Mouse (Mus musculus): ENCODE measurements around the gene Atp2b1. TPM values are rescaled to one million over a fixed set of nuclear protein-coding genes. Genes with fewer than 3 reads are reported as not detected.

Atp2b1 gene
- polyA plus RNA-seq, 1 experiment: 36.2 TPM

DNA sequence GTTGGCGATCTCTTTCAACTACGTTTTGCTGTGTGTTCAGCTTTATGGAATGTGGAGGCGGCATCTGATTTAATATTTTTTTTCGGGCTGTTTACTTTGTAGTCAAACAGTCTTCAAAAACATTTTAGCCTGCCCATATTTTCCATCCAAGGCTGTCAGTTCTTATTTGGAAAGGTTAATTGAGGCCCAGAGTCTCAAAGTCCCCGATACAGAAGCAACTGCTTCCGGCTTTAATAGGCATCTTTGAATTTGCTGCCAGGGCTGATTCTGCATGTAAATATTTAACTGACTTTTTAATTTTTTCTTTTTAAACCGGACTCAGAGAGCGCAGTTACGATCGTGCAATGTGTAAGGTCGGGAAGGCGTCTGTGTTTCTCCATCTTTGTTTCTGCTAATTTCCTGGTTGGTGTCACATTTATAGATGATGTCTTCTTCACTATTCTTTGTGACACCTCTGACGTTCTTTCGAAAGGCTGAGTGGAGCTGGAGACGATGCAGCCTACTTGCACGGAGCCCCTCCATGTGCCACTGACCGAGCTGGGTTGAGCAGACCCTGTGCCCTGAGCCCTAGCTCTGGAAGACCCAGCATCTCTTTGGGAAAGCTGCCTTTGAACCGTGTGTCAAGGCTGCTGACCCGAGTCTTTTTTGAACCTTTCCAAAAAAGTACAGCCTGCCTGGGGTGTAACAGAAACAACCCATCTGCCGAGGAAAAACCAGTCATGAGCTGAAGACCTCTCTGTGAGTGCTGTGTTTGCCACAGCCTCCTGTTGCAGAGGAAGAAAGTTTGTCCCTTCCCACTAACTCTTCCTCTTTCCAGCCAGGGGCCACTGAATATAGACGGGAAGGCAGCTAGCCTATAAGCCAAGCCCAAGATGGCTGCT lies 123.2 kb downstream of the Atp2b1 start:
- H3K4me3 ChIP-seq: no peak overlapping the region
- H3K36me3 ChIP-seq (ENCODE audit: control insufficient read depth, insufficient read depth): no peaks in the 10 kb centered on the region
- no peak overlapping the region for H3K4me2 ChIP-seq (ENCODE audit: low read depth)
- TF ChIP-seq MYOD1 (IDR thresholded peaks at IDR 0.05; ENCODE audit: control insufficient read depth in 1 of 3, insufficient read length in 2 of 3, low read depth in 2 of 3) (no peak), E2F4 (IDR thresholded peaks at IDR 0.05; ENCODE audit: insufficient read depth) (no peak), CEBPB (IDR thresholded peaks at IDR 0.05; ENCODE audit: insufficient read depth, poor library complexity, severe bottlenecking) (no peak), TCF3 (IDR thresholded peaks at IDR 0.05; ENCODE audit: insufficient read length, low read depth) (no peak), TCF12 (IDR thresholded peaks at IDR 0.05; ENCODE audit: insufficient read depth, poor library complexity, severe bottlenecking) (no peak), USF1 (IDR thresholded peaks at IDR 0.05; ENCODE audit: low read depth) (no peak), REST (IDR thresholded peaks at IDR 0.05; ENCODE audit: insufficient read depth, insufficient read length) (no peak), POLR2A (IDR thresholded peaks at IDR 0.05; ENCODE audit: insufficient read length, low read depth) (no peak), POLR2AphosphoS2 (IDR thresholded peaks at IDR 0.05; ENCODE audit: insufficient read length, low read depth) (no peak), SRF (IDR thresholded peaks at IDR 0.05; ENCODE audit: control insufficient read depth, insufficient read length, low read depth) (no peak), MYOG (IDR thresholded peaks at IDR 0.05; ENCODE audit: control insufficient read depth in 1 of 3, insufficient read depth in 1 of 3, insufficient read length in 2 of 3, low read depth in 2 of 3) (no peak), MAX (IDR thresholded peaks at IDR 0.05; ENCODE audit: low read depth) (no peak)
- H3K27me3 ChIP-seq (ENCODE audit: control insufficient read depth, insufficient read depth, insufficient read length): no peaks in the 10 kb centered on the region
- H3K79me2 ChIP-seq (ENCODE audit: control insufficient read depth, insufficient read depth): no peaks in the 10 kb centered on the region
- H3ac ChIP-seq (ENCODE audit: control insufficient read depth, insufficient read length): no peak overlapping the region

DNA sequence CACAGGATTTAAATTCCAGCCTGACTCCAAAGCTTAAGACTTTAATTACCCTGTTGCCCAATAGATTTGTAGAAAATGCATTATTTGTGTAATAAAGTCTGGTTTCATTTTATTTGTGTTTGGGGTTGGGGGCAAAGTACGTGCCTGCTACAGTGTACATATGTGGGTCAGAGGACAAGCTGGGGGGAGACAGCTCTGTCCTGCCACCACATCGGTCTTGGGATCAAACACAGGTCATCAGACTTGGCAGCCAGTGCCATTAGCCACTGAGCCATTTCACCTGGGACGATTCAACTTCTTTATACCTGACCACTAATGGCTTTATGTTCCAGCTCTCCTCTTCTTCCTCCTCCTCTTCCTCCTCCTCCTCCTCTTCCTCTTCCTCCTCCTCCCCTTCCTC lies 124.7 kb downstream of the Atp2b1 start:
- no peaks in the 10 kb centered on the region for H3K79me2 ChIP-seq (ENCODE audit: control insufficient read depth, insufficient read depth)
- H3K4me3 ChIP-seq: no peak overlapping the region
- H3K4me2 ChIP-seq (ENCODE audit: low read depth): no peak overlapping the region
- no peaks in the 10 kb centered on the region for H3K36me3 ChIP-seq (ENCODE audit: control insufficient read depth, insufficient read depth)
- no peak for TF ChIP-seq MYOD1 (IDR thresholded peaks at IDR 0.05; ENCODE audit: control insufficient read depth in 1 of 3, insufficient read length in 2 of 3, low read depth in 2 of 3)
- no peak for TF ChIP-seq CEBPB (IDR thresholded peaks at IDR 0.05; ENCODE audit: insufficient read depth, poor library complexity, severe bottlenecking)
- no peak for TF ChIP-seq REST (IDR thresholded peaks at IDR 0.05; ENCODE audit: insufficient read depth, insufficient read length)
- no peak for TF ChIP-seq SRF (IDR thresholded peaks at IDR 0.05; ENCODE audit: control insufficient read depth, insufficient read length, low read depth)
- TF ChIP-seq POLR2AphosphoS2 (IDR thresholded peaks at IDR 0.05; ENCODE audit: insufficient read length, low read depth): no peak
- TF ChIP-seq TCF3 (IDR thresholded peaks at IDR 0.05; ENCODE audit: insufficient read length, low read depth): no peak
- TF ChIP-seq USF1 (IDR thresholded peaks at IDR 0.05; ENCODE audit: low read depth): no peak
- no peak for TF ChIP-seq TCF12 (IDR thresholded peaks at IDR 0.05; ENCODE audit: insufficient read depth, poor library complexity, severe bottlenecking)
- no peak for TF ChIP-seq E2F4 (IDR thresholded peaks at IDR 0.05; ENCODE audit: insufficient read depth)
- no peak for TF ChIP-seq MAX (IDR thresholded peaks at IDR 0.05; ENCODE audit: low read depth)
- no peak for TF ChIP-seq MYOG (IDR thresholded peaks at IDR 0.05; ENCODE audit: control insufficient read depth in 1 of 3, insufficient read depth in 1 of 3, insufficient read length in 2 of 3, low read depth in 2 of 3)
- no peak for TF ChIP-seq POLR2A (IDR thresholded peaks at IDR 0.05; ENCODE audit: insufficient read length, low read depth)
- no peaks in the 10 kb centered on the region for H3K27me3 ChIP-seq (ENCODE audit: control insufficient read depth, insufficient read depth, insufficient read length)
- no peak overlapping the region for H3ac ChIP-seq (ENCODE audit: control insufficient read depth, insufficient read length)

DNA sequence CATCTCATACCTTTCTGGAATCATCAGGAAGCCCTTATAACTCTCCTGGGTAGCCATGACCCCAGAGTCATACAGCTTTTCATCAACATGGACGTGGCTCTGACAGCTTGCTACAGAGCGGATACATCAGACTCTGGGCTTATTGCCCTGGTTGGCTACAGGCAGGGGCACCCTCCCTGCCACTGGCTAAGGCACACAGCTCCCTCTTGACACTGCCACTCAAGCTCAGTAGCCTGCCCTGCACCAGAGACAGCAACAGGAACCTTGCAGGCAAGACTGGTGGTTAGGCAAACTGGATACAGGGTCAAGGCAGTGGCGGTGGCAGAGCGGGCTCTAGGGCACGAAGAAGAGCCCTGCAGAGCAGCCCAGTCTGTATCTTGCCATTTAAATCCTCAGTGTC lies 126.0 kb downstream of the Atp2b1 start:
- TF ChIP-seq E2F4 (IDR thresholded peaks at IDR 0.05; ENCODE audit: insufficient read depth) (no peak), REST (IDR thresholded peaks at IDR 0.05; ENCODE audit: insufficient read depth, insufficient read length) (no peak), CEBPB (IDR thresholded peaks at IDR 0.05; ENCODE audit: insufficient read depth, poor library complexity, severe bottlenecking) (no peak), USF1 (IDR thresholded peaks at IDR 0.05; ENCODE audit: low read depth) (no peak), MAX (IDR thresholded peaks at IDR 0.05; ENCODE audit: low read depth) (no peak), TCF3 (IDR thresholded peaks at IDR 0.05; ENCODE audit: insufficient read length, low read depth) (no peak), TCF12 (IDR thresholded peaks at IDR 0.05; ENCODE audit: insufficient read depth, poor library complexity, severe bottlenecking) (no peak), MYOD1 (IDR thresholded peaks at IDR 0.05; ENCODE audit: control insufficient read depth in 1 of 3, insufficient read length in 2 of 3, low read depth in 2 of 3) (no peak), POLR2AphosphoS2 (IDR thresholded peaks at IDR 0.05; ENCODE audit: insufficient read length, low read depth) (no peak), POLR2A (IDR thresholded peaks at IDR 0.05; ENCODE audit: insufficient read length, low read depth) (no peak), MYOG (IDR thresholded peaks at IDR 0.05; ENCODE audit: control insufficient read depth in 1 of 3, insufficient read depth in 1 of 3, insufficient read length in 2 of 3, low read depth in 2 of 3) (no peak)
- H3K4me3 ChIP-seq: no peak overlapping the region
- H3ac ChIP-seq (ENCODE audit: control insufficient read depth, insufficient read length): no peak overlapping the region
- no peaks in the 10 kb centered on the region for H3K79me2 ChIP-seq (ENCODE audit: control insufficient read depth, insufficient read depth)
- H3K4me2 ChIP-seq (ENCODE audit: low read depth): no peak overlapping the region
- no peaks in the 10 kb centered on the region for H3K27me3 ChIP-seq (ENCODE audit: control insufficient read depth, insufficient read depth, insufficient read length)
- H3K36me3 ChIP-seq (ENCODE audit: control insufficient read depth, insufficient read depth): no peaks in the 10 kb centered on the region

DNA sequence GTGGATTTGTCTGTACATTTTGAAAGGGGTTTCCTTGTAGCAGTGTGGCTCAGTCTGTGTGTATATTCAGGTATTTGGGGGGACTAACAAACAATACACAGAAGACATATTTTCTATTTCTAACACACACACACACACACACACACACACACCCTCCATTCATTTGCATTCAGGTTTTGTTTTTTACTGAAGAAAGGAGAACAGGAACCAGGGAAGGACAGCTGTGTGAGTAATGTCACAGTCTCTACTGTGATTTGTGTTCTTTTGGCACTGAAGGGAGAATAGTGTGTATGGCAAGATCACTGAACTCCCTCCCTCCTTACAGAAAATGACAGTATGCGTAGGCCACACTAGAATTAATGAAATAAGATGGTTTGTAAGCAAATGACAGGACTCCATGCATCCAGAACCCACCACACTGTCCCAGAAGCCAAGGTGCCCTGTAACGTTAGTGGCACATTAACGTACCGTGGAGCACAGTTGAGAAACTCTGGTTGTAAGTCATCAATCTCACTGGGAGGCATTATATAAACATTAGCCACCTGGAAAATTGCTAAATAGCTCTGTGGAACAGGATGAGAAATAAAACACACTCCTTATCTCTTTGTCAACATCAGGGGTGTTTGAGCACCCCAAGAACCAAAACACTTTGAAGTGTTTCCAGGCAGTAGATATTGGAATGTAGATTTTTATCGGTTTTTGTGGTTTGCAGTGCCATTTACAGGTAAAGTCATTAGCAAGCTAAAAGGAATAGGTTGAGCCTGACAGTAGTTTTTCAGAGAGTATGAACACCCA lies 132.7 kb downstream of the Atp2b1 start:
- no peaks in the 10 kb centered on the region for H3K79me2 ChIP-seq (ENCODE audit: control insufficient read depth, insufficient read depth)
- H3ac ChIP-seq (ENCODE audit: control insufficient read depth, insufficient read length): no peak overlapping the region
- H3K27me3 ChIP-seq (ENCODE audit: control insufficient read depth, insufficient read depth, insufficient read length): no peaks in the 10 kb centered on the region
- H3K4me3 ChIP-seq: no peak overlapping the region
- H3K4me2 ChIP-seq (ENCODE audit: low read depth): no peak overlapping the region
- no peak for TF ChIP-seq MAX (IDR thresholded peaks at IDR 0.05; ENCODE audit: low read depth)
- no peak for TF ChIP-seq MYOD1 (IDR thresholded peaks at IDR 0.05; ENCODE audit: control insufficient read depth in 1 of 3, insufficient read length in 2 of 3, low read depth in 2 of 3)
- TF ChIP-seq TCF3 (IDR thresholded peaks at IDR 0.05; ENCODE audit: insufficient read length, low read depth): no peak
- no peak for TF ChIP-seq REST (IDR thresholded peaks at IDR 0.05; ENCODE audit: insufficient read depth, insufficient read length)
- no peak for TF ChIP-seq TCF12 (IDR thresholded peaks at IDR 0.05; ENCODE audit: insufficient read depth, poor library complexity, severe bottlenecking)
- no peak for TF ChIP-seq CEBPB (IDR thresholded peaks at IDR 0.05; ENCODE audit: insufficient read depth, poor library complexity, severe bottlenecking)
- TF ChIP-seq USF1 (IDR thresholded peaks at IDR 0.05; ENCODE audit: low read depth): no peak
- no peak for TF ChIP-seq POLR2AphosphoS2 (IDR thresholded peaks at IDR 0.05; ENCODE audit: insufficient read length, low read depth)
- no peak for TF ChIP-seq SRF (IDR thresholded peaks at IDR 0.05; ENCODE audit: control insufficient read depth, insufficient read length, low read depth)
- TF ChIP-seq E2F4 (IDR thresholded peaks at IDR 0.05; ENCODE audit: insufficient read depth): no peak
- TF ChIP-seq POLR2A (IDR thresholded peaks at IDR 0.05; ENCODE audit: insufficient read length, low read depth): no peak
- TF ChIP-seq MYOG (IDR thresholded peaks at IDR 0.05; ENCODE audit: control insufficient read depth in 1 of 3, insufficient read depth in 1 of 3, insufficient read length in 2 of 3, low read depth in 2 of 3): no peak
- no peaks in the 10 kb centered on the region for H3K36me3 ChIP-seq (ENCODE audit: control insufficient read depth, insufficient read depth)
